Comparison of ENCODE assay signal across 8 mouse cellular contexts in genomic region chr17:80468417-80468894, GRCm38 (mm10). TPM values are rescaled to one million over a fixed set of nuclear protein-coding genes. Genes with fewer than 3 reads are reported as not detected.
DNase-seq lines count a peak whose midpoint lies in the region; ATAC-seq and TF ChIP-seq lines count a peak whose summit lies in the region.
"Not testable (repeated sequence)": the region's sequence is repeated elsewhere in the genome, so short reads cannot be mapped to it uniquely, and the experiment has no call there.

No protein-coding gene starts in this region.

- not testable (repeated sequence) for H3K36me3 ChIP-seq in heart, embryonic 12.5 days; liver, embryonic 14.5 days (replicated peaks; ENCODE audit: control insufficient read depth, insufficient read depth, low read depth)
- H3K36me3 ChIP-seq in megakaryocyte, embryonic 14.5 days (replicated peaks; ENCODE audit: low read length): peaks cover 21% of the 10 kb centered on the region

- 42% methylated on average over 3 of the region's 3 CpGs for WGBS in heart, embryonic 12.5 days
- WGBS in liver, embryonic 14.5 days (ENCODE audit: insufficient replicate concordance): 5% methylated on average over 3 of the region's 3 CpGs

- ATAC-seq in CD4-positive, CD25-positive, alpha-beta regulatory T cell, adult 4 months: peak; percentile 69
- peak; percentile 79 for ATAC-seq in heart, embryonic 12.5 days (ENCODE audit: insufficient number of reproducible peaks, low FRiP score)
- peak; percentile 85 for ATAC-seq in liver, embryonic 14.5 days (ENCODE audit: insufficient read depth)

- not testable (repeated sequence) for H3K4me2 ChIP-seq in heart, embryonic 12.5 days
- H3K4me2 ChIP-seq in liver, embryonic 14.5 days (ENCODE audit: low read depth): peak overlapping the region; percentile 28

- not testable (repeated sequence) for H3K27me3 ChIP-seq in heart, embryonic 12.5 days (replicated peaks); liver, embryonic 14.5 days (ENCODE audit: control insufficient read depth, insufficient read depth, low read length); megakaryocyte, embryonic 14.5 days (replicated peaks)

- not testable (repeated sequence) for H3K9me3 ChIP-seq in heart, embryonic 12.5 days (replicated peaks); liver, embryonic 14.5 days (ENCODE audit: control insufficient read depth, low read length); megakaryocyte, embryonic 14.5 days

- H3K27ac ChIP-seq in heart, embryonic 12.5 days (ENCODE audit: poor library complexity, severe bottlenecking); liver, embryonic 14.5 days: not testable (repeated sequence)

- TF ChIP-seq CTCF in liver, embryonic 14.5 days (IDR thresholded peaks at IDR 0.05; ENCODE audit: low read depth): not testable (repeated sequence)

- H3K4me1 ChIP-seq in heart, embryonic 12.5 days (replicated peaks): peaks cover 20% of the 10 kb centered on the region
- peaks cover 9 to 21% of the 10 kb centered on the region in 2 experiments for H3K4me1 ChIP-seq in liver, embryonic 14.5 days (replicated peaks; ENCODE audit: control insufficient read depth in 2 of 2, insufficient read depth in 2 of 2, low read length in 1 of 2)
- peaks cover 67% of the 10 kb centered on the region for H3K4me1 ChIP-seq in megakaryocyte, embryonic 14.5 days

- not testable (repeated sequence) for H3K9ac ChIP-seq in heart, embryonic 12.5 days; liver, embryonic 14.5 days (replicated peaks)

- not testable (repeated sequence) for H3K4me3 ChIP-seq in heart, embryonic 12.5 days; liver, embryonic 14.5 days (ENCODE audit: insufficient read depth in 1 of 2, low read depth in 2 of 2, low read length in 2 of 2)
- H3K4me3 ChIP-seq in megakaryocyte, embryonic 14.5 days (replicated peaks): peak overlapping the region; percentile 81

- not testable (repeated sequence) for TF ChIP-seq EP300 in liver, embryonic 14.5 days (IDR thresholded peaks at IDR 0.05; ENCODE audit: low read depth)

- peak; percentile 24 for DNase-seq in adrenal gland, postnatal 14 days
- DNase-seq in kidney, adult 9 months: peak; percentile 78
- peak in 2 of 3 experiments; percentile 59 to 66 for DNase-seq in liver, embryonic 14.5 days (ENCODE audit: low read depth in 3 of 3, low spot score in 3 of 3)
- DNase-seq in spleen, postnatal 10 days (ENCODE audit: low spot score in 2 of 2): peak; percentile 38 to 71
- DNase-seq in urinary bladder, adult 18-20 months (ENCODE audit: low spot score in 2 of 2): peak; percentile 16 to 17

RNA-seq across cellular contexts. Expression of gene Sos1, which starts 11.8 kb away (rescaled TPM):
- 1 to 10 TPM; 4.6 to 5.4 TPM for polyA plus RNA-seq in CD4-positive, CD25-positive, alpha-beta regulatory T cell, adult 4 months (2017; shearing (Covaris generic))
- 24.3 and 24.5 TPM in 2 replicates for total RNA-seq in adrenal gland, postnatal 14 days (2021)
- polyA plus RNA-seq in heart, embryonic 12.5 days (2016; fragmentation: Nextera tagmentation; extraction: Ambion mirVana): 4.8 and 5.4 TPM in 2 replicates
- polyA plus RNA-seq in liver, embryonic 14.5 days (2012; rRNA removed): 1.1 and 1.7 TPM in 2 replicates
- polyA plus RNA-seq in liver, embryonic 14.5 days (2014; fragmentation: Nextera tagmentation; extraction: Ambion mirVana): 1.3 and 1.8 TPM in 2 replicates
- polyA plus RNA-seq in megakaryocyte, embryonic 14.5 days (2012; ENCODE audit: insufficient read depth, low replicate concordance): 1.1 and 1.3 TPM in 2 replicates

Comparison
In these comparisons a context has a peak if more than half of its experiments do, and no peak if none do; other contexts are left out.
1. DNase-seq: peak in every context shown above with its lines; median percentile 78 in kidney, adult 9 months; 62 in liver, embryonic 14.5 days; 54 in spleen, postnatal 10 days; 24 in adrenal gland, postnatal 14 days; 16 in urinary bladder, adult 18-20 months.